Mouse (Mus musculus) myocyte (in vitro differentiated cells): ENCODE measurements around the gene Sod3. TPM values are rescaled to one million over a fixed set of nuclear protein-coding genes. Genes with fewer than 3 reads are reported as not detected.

Experiments used
- H3K27me3 ChIP-seq: one replicate; pipeline ENCODE4 v1.6.1; 2011; ENCODE audit not compliant: control insufficient read depth, insufficient read depth, insufficient read length
- H3K36me3 ChIP-seq: one replicate; pipeline ENCODE4 v1.6.1; 2011; ENCODE audit not compliant: control insufficient read depth, insufficient read depth
- H3K4me2 ChIP-seq: one replicate; pipeline ENCODE4 v1.6.1; 2011; ENCODE audit warnings: low read depth, control low read depth
- H3K4me3 ChIP-seq: one replicate; pipeline ENCODE4 v1.5.1; 2011; ENCODE audit warnings: mild to moderate bottlenecking, control low read depth, moderate library complexity
- H3K79me2 ChIP-seq: one replicate; pipeline ENCODE4 v1.6.1; 2011; ENCODE audit not compliant: control insufficient read depth, insufficient read depth
- H3ac ChIP-seq: one replicate; pipeline ENCODE4 v1.6.1; 2011; ENCODE audit not compliant: control insufficient read depth, insufficient read length
- CEBPB ChIP-seq: IDR thresholded peaks from 2 replicates; pipeline ENCODE4 v1.6.1; 2011; ENCODE audit warnings: mild to moderate bottlenecking, moderate library complexity; ENCODE audit not compliant: poor library complexity, insufficient read depth, severe bottlenecking
- E2F4 ChIP-seq: IDR thresholded peaks from one replicate; pipeline ENCODE4 v1.6.1; 2011; ENCODE audit warnings: mild to moderate bottlenecking, control low read depth, moderate library complexity; ENCODE audit not compliant: insufficient read depth
- MAX ChIP-seq: IDR thresholded peaks from one replicate; pipeline ENCODE4 v1.6.1; 2011; ENCODE audit warnings: low read depth, mild to moderate bottlenecking, control low read depth
- MYOD1 ChIP-seq, 3 experiments: IDR thresholded peaks; one replicate each; pipeline ENCODE4 v1.6.1; 2011; ENCODE audit warnings: control low read depth in 2 of 3, low read depth in 2 of 3, mild to moderate bottlenecking in 2 of 3, moderate library complexity in 1 of 3; ENCODE audit not compliant: insufficient read length in 2 of 3, control insufficient read depth in 1 of 3
- MYOG ChIP-seq, 3 experiments: IDR thresholded peaks; one replicate each; pipeline ENCODE4 v1.6.1; 2011; ENCODE audit warnings: control low read depth in 2 of 3, low read depth in 2 of 3, mild to moderate bottlenecking in 2 of 3; ENCODE audit not compliant: insufficient read length in 2 of 3, control insufficient read depth in 1 of 3, insufficient read depth in 1 of 3
- POLR2A ChIP-seq: IDR thresholded peaks from one replicate; pipeline ENCODE4 v1.6.1; 2011; ENCODE audit warnings: low read depth, mild to moderate bottlenecking, control low read depth, moderate library complexity; ENCODE audit not compliant: insufficient read length
- POLR2AphosphoS2 ChIP-seq: IDR thresholded peaks from one replicate; pipeline ENCODE4 v1.6.1; 2011; ENCODE audit warnings: low read depth, control low read depth; ENCODE audit not compliant: insufficient read length
- REST ChIP-seq: IDR thresholded peaks from one replicate; pipeline ENCODE4 v1.6.1; 2011; ENCODE audit warnings: mild to moderate bottlenecking, control low read depth, moderate library complexity; ENCODE audit not compliant: insufficient read depth, insufficient read length
- SRF ChIP-seq: IDR thresholded peaks from one replicate; pipeline ENCODE4 v1.6.1; 2011; ENCODE audit warnings: low read depth; ENCODE audit not compliant: control insufficient read depth, insufficient read length
- TCF12 ChIP-seq: IDR thresholded peaks from one replicate; pipeline ENCODE4 v1.6.1; 2011; ENCODE audit warnings: mild to moderate bottlenecking, control low read depth; ENCODE audit not compliant: poor library complexity, insufficient read depth, severe bottlenecking
- TCF3 ChIP-seq: IDR thresholded peaks from one replicate; pipeline ENCODE4 v1.6.1; 2011; ENCODE audit warnings: low read depth, control low read depth; ENCODE audit not compliant: insufficient read length
- USF1 ChIP-seq: IDR thresholded peaks from one replicate; pipeline ENCODE4 v1.6.1; 2011; ENCODE audit warnings: low read depth, mild to moderate bottlenecking, control low read depth, moderate library complexity
- polyA plus RNA-seq: library from polyadenylated mRNA; unstranded; fragments of >200 nt; fragmentation: generic; extraction: Trizol; gene quantifications from one replicate; pipeline ENCODE4 v1.2.1, GENCODE M21; 2012; ENCODE audit warnings: missing spikeins

The Sod3 gene
- polyA plus RNA-seq, 1 experiment: 10.9 TPM

DNA sequence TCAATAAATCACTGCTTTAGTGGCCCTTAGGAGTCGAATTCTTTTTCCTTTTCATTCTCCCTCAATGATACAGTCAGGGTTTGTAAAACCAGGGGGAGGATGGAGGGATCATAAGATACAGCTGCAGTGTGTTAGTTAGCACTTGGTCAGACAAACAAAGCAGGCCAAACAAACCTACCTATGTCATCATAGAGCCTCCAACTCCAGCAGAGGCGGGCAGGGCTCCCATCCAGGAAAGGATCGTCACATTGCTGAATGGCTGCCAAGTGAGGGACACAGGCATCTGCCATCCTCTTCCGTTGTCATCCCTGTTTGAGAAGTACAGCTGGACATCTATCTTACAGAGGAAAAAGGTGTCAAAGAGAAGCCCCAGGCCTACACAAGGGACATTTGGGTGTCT lies 9.2 kb upstream of the Sod3 start:
- no peaks in the 10 kb centered on the region for H3K36me3 ChIP-seq
- H3K79me2 ChIP-seq: no peaks in the 10 kb centered on the region
- H3ac ChIP-seq: no peak overlapping the region
- H3K4me2 ChIP-seq: no peak overlapping the region
- H3K4me3 ChIP-seq: no peak overlapping the region
- no peaks in the 10 kb centered on the region for H3K27me3 ChIP-seq
- TF ChIP-seq TCF3: no peak
- TF ChIP-seq MAX: no peak
- no peak for TF ChIP-seq USF1
- TF ChIP-seq MYOG (IDR thresholded peaks at IDR 0.05; ENCODE audit: control insufficient read depth in 1 of 3, insufficient read depth in 1 of 3, insufficient read length in 2 of 3, low read depth in 2 of 3): no peak
- no peak for TF ChIP-seq POLR2AphosphoS2
- TF ChIP-seq TCF12: no peak
- no peak for TF ChIP-seq POLR2A
- TF ChIP-seq SRF: no peak
- no peak for TF ChIP-seq E2F4

DNA sequence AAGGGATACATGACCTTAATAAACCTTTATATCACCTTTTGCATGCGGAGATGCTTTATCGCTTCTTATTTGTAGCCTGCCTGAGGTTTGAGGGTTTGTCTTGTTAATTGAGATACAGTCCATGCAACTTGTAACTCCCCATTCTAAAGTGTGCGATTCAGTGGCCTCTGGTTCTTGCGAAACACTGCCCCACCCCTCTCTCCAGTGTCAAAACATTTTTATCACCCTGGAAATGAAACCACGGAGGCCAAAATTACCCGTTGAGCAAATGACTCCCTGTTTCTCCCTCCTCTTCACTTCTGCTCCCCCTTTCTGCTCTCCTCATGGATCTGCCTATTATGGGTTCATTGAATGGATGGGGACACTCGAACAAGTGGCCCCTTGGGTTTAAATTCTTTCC lies 8.0 kb upstream of the Sod3 start:
- H3K4me2 ChIP-seq: no peak overlapping the region
- H3K79me2 ChIP-seq: no peaks in the 10 kb centered on the region
- no peak overlapping the region for H3K4me3 ChIP-seq
- no peak overlapping the region for H3ac ChIP-seq
- no peaks in the 10 kb centered on the region for H3K27me3 ChIP-seq
- TF ChIP-seq MYOG (IDR thresholded peaks at IDR 0.05; ENCODE audit: control insufficient read depth in 1 of 3, insufficient read depth in 1 of 3, insufficient read length in 2 of 3, low read depth in 2 of 3) (no peak), CEBPB (peak; percentile 86)
- H3K36me3 ChIP-seq: no peaks in the 10 kb centered on the region

DNA sequence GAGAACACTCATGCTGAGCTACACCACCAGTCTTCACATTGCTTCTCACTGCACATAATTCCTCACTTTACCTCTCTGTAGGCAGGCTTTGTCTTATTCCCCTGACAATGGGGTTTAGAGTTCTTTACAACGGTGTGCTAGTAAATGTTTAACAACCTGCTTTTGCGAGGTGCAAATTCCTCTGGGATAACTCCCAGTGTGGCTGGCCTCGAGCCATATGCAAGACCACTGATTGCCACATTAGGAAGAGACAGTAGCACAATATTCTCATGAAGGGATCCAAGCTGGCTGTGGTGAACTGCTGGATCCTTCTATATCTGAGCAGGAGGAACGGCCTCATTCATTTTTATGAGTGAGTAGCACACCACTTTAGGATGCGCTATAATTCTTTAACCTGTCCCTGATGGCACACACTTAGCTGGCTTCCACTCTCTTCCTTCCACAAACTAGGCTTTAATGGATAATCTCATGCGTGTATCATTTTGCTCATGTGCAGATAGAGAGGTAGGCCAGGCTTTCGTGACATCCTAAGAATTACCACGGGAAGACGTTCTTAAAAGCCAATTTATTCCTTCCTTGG lies 6.3 kb upstream of the Sod3 start:
- H3K27me3 ChIP-seq: no peaks in the 10 kb centered on the region
- H3K4me3 ChIP-seq: no peak overlapping the region
- TF ChIP-seq CEBPB (no peak), TCF12 (no peak), E2F4 (no peak), SRF (no peak), POLR2A (no peak), POLR2AphosphoS2 (no peak), USF1 (no peak), MYOG (IDR thresholded peaks at IDR 0.05; ENCODE audit: control insufficient read depth in 1 of 3, insufficient read depth in 1 of 3, insufficient read length in 2 of 3, low read depth in 2 of 3) (no peak), TCF3 (no peak), REST (no peak), MAX (no peak), MYOD1 (IDR thresholded peaks at IDR 0.05; ENCODE audit: control insufficient read depth in 1 of 3, insufficient read length in 2 of 3, low read depth in 2 of 3) (no peak)
- no peak overlapping the region for H3K4me2 ChIP-seq
- no peaks in the 10 kb centered on the region for H3K36me3 ChIP-seq
- no peak overlapping the region for H3ac ChIP-seq
- H3K79me2 ChIP-seq: no peaks in the 10 kb centered on the region

DNA sequence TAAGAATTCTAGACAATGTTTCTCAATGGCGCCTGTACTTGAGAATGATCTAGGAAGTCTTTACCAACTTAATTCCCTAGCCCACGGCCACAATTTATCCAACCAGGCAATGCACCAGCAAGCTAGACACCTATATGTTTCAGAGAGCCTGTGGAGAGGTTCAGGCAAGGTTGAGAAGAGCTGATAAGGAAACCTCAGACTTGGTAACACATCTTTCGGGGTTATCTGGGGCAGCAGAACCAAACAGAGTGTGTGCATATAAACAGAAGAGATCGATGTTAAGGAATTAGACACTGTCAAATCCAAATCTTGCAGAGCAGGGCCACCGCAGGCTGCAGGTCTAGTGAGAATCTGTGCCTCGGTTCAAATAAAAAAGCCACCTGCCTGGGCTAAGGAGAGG lies 5.5 kb upstream of the Sod3 start:
- Histone ChIP-seq H3K4me3 (no peak overlapping the region), H3ac (no peak overlapping the region), H3K27me3 (no peaks in the 10 kb centered on the region), H3K36me3 (no peaks in the 10 kb centered on the region), H3K4me2 (no peak overlapping the region), H3K79me2 (no peaks in the 10 kb centered on the region)
- TF ChIP-seq REST (no peak), E2F4 (no peak), CEBPB (no peak), MYOG (IDR thresholded peaks at IDR 0.05; ENCODE audit: control insufficient read depth in 1 of 3, insufficient read depth in 1 of 3, insufficient read length in 2 of 3, low read depth in 2 of 3) (no peak), MAX (no peak), TCF3 (no peak), MYOD1 (IDR thresholded peaks at IDR 0.05; ENCODE audit: control insufficient read depth in 1 of 3, insufficient read length in 2 of 3, low read depth in 2 of 3) (no peak), POLR2A (no peak), USF1 (no peak), SRF (no peak), TCF12 (no peak), POLR2AphosphoS2 (no peak)

DNA sequence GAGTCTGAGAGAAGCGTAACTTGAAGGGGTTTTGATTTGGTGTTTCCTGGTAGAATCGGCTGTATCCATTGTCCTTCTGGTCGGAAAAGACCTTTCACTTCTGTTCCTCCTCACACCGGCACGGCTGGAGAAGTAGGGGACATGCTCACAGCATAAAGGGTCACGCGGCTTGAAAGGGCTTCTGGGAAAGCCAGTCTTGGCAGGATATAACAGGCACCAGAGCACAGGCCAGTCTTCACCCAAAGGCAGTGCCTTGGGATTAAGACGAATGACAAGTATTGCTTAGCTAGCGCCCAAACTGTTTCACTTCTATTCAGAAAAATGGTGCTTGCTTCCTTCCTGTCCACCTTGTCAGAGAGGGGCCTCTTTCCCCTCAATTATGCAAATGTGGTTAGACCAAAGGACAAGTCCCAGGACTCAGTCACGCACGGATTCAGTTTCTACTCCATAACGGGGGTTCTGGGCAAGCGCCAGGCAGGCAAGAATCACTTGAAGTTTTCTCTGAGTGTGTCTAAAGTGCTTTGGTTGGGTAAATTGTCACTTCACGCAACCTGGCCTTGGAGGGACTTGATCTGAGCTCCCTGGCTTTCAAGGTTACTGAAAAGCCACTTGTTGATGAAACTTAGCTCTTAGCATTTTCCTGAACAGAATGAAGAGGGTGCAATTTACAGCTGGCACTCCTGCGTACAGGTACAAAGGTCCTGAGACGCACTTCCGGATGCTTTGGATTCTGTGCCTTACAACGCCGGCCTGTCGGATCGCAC lies 3.1 kb upstream of the Sod3 start:
- Histone ChIP-seq H3K4me2 (no peak overlapping the region), H3K79me2 (no peaks in the 10 kb centered on the region), H3K36me3 (no peaks in the 10 kb centered on the region), H3K4me3 (no peak overlapping the region), H3K27me3 (no peaks in the 10 kb centered on the region), H3ac (no peak overlapping the region)
- TF ChIP-seq MYOG (IDR thresholded peaks at IDR 0.05; ENCODE audit: control insufficient read depth in 1 of 3, insufficient read depth in 1 of 3, insufficient read length in 2 of 3, low read depth in 2 of 3) (no peak), MAX (no peak), POLR2A (no peak), REST (no peak), E2F4 (no peak), POLR2AphosphoS2 (no peak), USF1 (no peak), SRF (no peak), CEBPB (no peak), MYOD1 (IDR thresholded peaks at IDR 0.05; ENCODE audit: control insufficient read depth in 1 of 3, insufficient read length in 2 of 3, low read depth in 2 of 3) (no peak), TCF3 (no peak), TCF12 (no peak)
